Mouse (Mus musculus) frontal cortex, postnatal 14 days (tissue): ENCODE results near the gene Rpp25l.
A peak's percentile ranks its signal among the peaks of the same experiment; 100 is the strongest.
"Not testable (repeated sequence)": the region's sequence is repeated elsewhere in the genome, so short reads cannot be mapped to it uniquely, and the experiment has no call there.

Experiments used
- DNase-seq, 2 experiments: peaks; one replicate each; pipeline ENCODE4 v3.0.0; 2022; ENCODE audit warnings: low spot score in 2 of 2

The Rpp25l gene

DNA sequence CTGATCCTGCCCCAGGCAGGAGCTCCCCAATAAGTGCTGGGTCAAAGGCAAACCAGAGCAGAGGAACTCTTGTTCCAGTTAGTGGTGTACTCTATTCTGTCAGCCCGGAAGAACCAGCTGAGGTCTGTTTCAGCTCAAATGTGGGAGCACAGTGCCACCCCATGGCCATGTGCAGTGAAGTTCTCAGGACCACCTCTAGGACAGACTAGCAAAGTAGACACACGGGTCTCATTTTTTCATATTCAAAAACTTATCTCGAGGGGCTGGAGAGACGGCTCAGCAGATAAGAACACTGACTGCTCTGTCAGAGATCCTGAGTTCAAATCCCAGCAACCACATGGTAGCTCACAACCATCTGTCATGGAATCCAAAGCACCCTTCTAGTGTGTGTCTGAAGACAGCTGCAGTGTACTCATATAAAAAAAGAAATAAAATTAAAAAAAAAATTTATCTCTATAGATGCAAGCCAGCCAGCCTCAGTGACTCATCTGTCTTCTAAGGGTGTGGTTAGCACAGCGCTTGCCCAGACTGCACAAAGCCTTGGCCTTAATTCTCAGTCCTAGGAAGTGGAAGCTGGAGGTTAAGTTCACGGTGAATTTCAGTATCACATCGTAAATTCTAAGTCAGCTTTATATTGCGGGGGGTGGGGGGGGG lies 24.4 kb upstream of the Rpp25l start:
- peak; percentile 64 to 73 for DNase-seq

DNA sequence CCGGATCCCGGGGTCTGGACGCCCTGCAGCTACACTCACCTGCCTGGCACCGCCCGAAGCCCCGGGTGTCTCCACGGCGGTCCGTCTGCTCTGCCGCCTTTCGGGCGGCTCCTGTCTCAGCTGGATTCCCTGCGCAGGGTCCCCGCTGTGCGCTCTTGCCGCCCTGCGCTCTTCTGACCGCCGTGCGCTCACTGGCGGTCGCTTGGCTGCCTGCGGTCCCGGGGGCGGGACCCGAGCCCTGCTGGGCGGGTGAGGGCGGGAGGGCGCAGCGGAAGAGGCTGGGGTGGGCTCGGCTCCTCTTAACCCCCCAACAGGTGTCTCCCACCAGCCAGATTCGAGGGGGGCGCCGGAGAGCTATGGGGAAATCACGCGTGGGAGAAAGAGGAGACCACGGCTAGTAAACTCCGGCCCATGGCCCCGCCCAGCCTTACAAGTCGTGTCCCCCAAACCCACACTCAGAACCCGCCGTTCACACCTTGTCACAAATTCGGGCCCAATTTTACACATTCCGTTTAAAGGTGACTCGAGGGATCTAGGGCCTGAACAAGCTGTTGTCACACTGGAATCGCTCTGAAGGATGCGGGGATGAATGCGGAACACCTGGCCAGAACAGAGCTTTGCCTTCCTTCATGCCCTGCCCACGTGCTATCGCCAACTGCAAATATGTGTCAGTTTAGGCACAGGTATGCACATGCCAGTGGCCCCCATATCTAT lies 17.9 kb upstream of the Rpp25l start, which contains the start of gene Arid3c:
Arid3c (minus strand) TSS at position 91 of the 714 bp plus-strand sequence.
- no peak for DNase-seq

DNA sequence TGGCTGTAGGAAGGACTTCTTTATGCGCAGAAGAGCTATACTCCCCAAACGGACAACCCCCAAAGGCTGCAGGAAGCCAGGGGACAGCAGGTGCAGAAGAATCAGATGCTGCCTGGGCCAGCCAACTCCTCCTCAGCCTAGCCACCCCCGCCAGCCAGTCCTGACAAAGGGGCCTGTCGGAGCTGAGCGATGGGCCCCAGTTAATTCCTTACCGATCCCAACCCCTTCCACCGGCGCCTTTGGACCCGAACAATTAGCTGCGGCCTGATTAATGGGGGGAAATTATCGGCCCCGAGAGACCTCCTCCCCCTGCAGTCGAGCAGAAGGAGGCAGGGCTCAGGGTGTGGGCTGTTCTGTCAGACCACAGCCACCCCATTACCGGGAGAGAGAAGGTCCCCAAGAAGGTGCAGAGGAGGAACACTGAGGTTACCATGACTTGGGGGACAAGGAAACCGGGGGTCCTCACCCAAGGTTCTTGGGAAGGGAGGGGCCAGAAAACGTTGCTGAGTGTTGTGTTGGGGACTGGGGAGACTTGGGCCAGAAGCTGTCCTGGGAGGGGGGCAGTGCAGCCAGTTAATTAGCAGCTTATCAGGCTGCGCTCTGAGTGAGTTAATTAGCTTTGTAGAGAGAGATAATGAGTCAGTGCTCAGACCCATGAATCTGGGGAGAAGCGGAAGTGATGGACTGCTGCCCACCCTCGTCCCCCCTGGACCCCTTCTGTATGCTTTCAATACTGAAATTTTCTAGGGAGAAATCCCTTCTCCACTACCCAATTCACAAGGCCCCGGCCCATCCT lies 13.7 kb upstream of the Rpp25l start:
- DNase-seq: no peak

DNA sequence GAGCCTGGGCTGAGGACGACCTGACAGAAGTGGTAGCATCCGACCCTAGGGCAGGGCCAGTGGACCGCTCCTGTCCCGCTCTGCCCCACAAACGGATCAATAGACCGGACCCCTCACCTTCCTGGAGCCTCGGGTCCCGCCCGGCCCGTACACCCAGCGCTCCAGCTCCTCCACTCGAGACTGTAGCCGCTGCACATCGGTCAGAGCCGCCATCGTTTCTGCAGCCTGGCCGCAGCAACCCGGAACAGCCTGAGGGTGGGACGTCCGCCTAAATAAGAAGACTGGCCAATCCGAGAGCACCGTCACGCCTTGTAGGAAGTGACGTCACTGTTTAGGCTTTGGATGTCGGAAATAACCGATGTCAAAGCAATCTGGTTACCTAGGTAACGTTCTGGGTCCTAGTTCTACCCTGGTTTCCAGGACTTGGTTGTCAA lies 9.6 kb upstream of the Rpp25l start, which contains the start of gene Dctn3:
Dctn3 (minus strand) TSS at position 253 of the 434 bp plus-strand sequence.
- peak; percentile 84 to 91 for DNase-seq

DNA sequence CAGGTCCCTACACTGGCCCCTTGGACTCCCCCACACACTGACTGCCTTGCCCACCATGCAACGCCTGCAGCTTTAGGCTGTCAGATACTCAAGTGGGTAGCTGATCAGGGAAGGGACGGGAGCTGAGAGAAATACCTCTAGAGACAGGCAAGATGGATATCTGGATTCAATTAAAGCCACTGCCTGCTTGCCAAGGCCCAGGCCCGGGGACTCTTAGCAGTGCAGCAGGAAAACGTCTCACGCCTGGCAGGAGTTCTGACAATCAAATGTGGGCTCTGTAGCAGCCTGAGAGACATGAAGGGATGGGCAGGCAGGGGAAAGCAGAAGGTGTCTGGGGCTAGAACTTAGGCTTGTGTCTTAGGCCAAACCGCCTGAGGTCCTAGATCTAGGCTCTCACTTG lies 3.5 kb upstream of the Rpp25l start:
- no peak for DNase-seq

DNA sequence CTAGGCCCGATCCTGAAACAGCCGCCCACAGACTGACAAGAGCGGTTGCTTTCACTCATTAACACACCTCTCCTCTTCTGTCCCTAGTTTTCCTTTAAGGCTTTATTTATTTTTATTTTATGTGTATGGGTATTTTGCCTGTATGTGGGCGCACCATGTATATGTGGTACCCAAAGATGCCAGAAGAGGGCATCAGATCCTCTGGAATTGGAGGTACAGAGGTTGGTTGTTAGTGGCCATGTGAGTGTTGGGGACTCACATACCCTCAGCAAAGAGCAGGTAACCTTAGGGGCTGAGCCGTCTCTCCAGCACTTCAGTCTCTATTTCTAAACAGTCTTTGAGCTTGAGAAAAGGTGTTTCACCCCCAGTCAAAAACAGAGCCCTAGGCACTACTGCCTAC lies 2.3 kb upstream of the Rpp25l start:
- no peak for DNase-seq

DNA sequence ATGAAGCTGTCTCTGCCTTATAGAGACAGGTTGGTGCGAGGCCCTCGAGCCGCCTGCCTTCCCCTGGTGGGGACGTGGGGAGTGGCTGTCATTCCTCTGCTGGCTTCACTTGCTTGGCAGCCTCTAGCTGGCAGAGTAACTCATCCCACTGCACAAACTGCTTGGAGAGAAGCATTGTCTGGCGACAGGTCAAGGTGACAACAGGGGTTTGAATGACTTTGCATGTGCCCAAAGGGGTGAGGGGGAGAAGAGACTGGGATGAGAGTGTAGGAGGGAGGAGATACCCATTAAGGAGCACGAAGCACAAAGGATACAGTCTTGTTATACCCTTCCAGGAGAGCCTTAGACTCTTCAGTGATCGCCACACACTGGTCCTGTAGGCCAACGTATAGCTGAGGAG lies 1.7 kb upstream of the Rpp25l start:
- no peak for DNase-seq

DNA sequence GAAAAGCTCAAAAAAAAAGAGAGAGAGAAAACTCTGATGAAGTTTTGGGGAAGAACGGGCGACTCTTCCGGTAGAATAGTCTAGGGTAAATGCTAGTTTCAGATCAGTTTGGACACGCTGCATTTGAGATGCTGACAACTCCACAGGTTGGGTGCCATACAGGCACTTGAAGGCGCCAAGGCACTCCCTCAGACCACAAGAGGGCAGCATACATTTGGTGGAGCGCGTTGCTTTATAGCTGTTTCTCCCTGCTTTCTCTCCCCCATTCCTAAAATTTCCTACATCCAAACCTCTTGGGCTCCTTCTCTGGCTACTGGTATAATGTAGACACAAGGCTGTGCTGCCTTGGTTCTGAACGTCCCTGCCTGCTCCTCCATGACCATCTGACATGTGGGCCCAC lies 942 bp upstream of the Rpp25l start:
- DNase-seq: peak; percentile 59 to 65

DNA sequence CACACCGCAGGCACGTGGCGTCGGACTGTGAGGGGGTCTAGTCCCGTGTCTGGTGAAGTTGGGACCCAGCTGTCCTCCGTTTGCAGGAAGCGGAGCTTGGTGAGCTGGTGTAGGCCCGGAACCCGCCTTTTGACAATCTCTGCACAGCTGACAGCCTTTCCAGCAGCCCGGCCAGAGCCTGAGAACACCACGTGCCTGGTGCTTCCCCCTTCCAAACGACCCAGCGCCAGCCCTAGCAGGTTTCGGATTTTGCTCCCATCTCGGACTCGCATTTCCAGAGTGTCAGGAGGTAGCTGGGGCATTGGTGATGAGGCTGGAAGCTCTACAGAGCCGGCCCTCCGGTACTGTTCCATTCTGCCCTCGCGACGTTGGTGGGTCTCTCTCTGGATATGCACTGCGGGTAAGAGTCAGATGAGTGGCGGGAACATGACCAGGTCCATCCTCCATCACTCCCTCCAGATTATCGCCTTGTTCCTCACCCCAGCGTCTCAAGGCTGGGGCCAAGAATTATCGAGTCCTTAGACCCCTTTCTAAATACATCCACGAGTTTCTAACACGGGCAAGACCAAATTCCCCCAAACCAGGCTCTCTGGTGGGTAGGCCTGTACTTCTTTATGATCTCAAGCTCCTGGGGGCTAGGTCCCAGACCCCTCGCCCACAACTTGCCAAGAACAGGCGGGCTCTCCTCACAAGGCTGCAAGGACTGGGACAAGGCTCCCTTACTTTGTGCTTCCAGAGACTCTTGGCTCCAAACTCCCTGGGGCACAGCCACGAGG lies 725 bp downstream of the Rpp25l start:
- no peak for DNase-seq

DNA sequence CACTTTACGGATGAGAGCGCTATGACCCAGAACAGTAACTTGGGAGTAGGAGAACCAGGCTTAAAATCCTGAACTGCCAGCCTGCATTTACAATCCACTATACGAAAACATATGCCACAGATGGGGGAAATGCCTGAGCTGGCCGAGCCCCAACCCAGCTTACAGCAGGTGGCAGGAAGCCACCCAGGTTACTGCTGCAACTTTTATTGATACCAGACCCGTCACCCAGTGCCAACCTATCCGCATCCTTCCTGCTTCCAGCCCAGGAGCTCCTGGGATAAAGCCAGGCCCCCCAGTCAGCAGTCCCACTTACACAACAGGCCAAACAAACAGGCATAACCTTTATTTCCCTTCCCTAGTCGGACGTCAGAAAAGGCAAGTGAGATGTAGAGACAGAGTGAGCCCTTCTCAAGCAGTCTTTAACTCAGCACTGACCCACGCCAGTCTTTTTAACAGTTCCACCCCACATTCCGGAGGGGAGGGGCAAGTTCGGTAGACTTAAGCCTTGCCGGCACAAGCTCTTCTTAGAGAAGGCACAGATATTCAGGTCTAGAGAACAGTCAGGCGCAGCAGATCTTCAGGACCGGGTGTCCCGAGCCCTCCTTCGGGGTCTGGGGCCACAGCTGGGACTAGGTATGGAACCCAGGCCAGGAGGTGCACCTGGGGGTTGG lies 1.5 kb downstream of the Rpp25l start:
- no peak for DNase-seq

DNA sequence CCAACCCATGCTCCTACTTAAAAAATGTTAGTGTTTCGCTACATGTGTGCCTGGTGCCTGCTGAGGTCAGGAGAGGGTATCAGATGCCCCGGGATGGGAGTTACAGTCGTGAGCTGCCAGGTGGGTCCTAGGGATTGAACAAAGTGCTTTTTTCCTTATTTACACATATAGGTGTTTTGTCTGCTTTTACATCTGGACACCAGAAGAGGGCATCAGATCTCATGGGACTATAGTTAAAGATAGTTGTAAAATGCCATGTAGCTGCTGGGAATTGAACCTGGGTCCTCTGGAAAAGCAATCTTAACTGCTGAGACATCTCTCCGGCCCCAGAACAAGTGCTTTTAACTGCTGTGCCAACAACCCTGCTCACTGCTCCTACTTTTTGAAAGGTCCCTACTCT lies 3.1 kb downstream of the Rpp25l start:
- no peak for DNase-seq

DNA sequence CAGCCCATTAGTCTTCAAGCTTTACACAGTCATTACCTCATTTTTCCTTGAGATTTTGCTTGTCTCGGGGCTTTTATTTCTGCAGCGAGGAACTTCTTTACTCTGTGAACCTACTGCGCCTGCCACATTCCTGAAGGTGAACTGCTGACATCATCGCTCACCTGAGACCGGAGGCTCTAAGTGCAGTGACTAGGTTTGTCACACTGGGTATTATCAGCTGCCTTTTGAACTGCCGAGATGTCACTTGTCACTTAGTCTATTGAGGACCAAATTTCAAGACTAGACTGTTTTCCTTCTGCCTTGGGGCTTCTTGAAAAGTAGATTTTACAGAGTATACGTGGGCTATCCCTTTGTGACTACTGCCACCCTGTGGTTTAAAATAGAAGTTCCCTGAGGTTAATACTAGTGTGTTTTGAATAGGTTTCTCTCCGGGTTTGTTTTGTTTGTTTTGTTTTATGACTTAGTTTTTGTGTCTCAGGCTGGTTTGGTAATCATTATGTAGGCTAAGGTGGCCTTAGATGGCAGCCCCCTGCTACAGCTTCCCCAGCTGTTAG lies 5.1 kb downstream of the Rpp25l start:
- no peak for DNase-seq

DNA sequence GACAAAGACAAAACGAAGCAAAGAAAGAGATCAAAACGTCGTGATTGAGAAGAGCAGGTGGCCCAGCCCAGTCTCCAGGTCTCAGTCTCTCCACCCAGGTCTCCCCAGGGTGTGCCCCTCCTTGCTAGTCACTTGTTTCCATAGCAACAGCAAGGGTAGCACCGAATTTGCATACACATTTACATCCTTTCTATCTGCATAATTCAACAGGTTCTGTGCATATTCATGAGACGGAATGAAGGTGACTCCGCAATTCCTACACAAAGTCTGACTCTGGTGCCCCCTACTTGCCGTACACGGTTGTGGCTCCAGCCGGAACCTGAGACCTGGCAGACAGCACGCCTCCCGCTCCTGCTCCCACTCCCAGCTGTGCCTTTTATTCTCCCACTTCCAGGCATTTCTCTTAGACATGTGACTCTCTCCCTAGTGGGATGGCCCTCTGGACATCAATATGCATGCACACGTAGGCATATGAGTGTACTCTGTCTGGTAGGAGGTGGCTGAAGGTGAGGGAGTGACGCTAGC lies 6.3 kb downstream of the Rpp25l start:
- DNase-seq: peak; percentile 67 to 74

DNA sequence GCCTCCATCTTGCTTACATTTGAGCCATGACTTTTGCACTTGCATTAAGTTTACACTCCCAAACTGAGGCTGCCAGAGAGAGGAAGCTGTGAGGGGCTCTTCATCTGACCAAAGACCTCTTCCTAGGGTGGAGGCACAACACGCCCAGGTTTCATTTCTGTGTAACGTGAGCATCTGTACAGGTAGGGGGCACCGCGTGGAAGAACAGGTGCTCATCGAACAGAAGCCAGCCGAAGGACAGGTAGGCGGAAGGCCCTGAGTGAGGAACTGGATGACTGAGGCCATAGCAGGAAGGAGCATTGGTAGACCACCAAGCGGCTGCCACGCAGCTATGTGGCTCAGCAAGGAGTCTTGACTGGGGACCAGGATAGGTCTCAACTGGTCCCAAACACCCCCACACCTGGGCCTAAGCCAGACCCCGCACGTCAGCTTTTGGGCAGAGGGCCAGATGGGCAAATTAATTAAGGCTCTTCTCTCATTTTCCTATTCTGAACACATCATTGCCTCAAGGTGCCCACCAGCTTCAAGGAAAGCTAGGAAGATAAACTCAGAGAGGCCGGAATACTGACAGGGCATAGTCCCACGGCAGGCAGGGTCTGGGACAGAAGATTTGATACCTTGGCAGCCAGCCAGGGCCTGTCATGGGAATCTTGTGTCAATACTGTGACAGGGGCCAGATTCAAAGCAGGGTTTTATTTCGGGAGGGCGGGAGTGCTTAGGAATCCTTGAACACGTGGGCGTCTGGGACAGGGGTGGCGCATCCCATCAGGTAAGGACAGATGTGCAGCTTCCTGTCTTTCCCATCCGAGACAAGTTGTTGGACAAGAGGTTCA lies 7.2 kb downstream of the Rpp25l start:
- no peak for DNase-seq

DNA sequence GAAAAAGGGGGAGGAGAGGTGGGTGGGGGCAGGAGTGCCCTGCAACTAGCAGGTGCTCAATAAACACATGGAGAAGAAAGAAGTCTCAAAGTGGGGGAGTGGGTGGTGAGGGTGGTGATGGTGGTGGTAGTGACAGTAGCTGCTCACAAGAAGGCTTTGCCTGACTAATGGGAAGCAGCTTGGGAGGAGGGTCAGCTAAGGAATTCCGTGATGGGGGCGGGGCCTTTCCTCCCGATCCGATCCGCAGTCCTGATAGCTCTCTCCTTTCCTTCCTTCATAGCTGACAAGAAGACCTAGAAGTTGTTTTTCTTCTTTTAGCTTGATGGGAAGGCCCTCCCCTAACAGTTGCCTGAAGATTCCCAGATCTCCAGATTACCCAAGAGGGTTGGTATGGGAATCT lies 8.7 kb downstream of the Rpp25l start:
- DNase-seq: no peak

DNA sequence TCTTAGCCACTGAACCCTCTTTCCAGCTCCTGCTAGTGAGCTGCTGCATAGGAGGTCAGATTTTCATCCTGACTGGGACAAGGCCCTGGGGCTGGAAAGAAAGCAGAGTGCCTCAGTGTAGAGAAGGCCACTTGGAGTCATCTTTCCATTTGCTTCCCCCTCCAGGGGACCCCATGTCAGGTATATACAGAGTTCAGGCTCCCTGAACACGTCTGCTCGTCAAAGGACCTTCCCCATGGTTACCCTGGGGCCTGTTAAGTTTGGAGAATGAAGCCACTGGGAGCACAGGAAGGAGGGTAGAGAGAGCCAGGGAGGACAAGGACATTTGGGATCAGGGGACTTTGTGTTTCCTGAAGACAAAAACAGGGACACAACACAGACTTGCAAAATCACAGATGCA lies 11.1 kb downstream of the Rpp25l start:
- not testable (repeated sequence) for DNase-seq

DNA sequence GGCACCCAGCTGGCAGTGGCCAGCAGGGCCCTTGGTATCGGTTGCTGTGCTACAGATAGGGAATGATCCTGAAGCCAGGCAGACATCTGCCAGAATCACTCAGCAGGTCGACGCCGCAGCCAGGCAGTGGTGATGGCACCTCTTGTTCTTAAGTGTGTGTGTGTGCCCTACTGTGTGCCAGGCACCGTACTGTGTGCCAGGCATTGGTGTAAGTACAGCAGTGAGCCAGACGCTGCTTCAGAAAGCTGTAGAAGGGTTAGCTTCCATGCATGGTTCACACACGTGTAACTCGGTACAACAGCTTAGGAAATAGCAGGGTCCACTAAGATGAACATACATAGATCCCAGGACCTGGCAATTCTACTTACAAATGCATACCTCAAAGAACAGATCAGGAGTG lies 13.1 kb downstream of the Rpp25l start:
- not testable (repeated sequence) for DNase-seq

DNA sequence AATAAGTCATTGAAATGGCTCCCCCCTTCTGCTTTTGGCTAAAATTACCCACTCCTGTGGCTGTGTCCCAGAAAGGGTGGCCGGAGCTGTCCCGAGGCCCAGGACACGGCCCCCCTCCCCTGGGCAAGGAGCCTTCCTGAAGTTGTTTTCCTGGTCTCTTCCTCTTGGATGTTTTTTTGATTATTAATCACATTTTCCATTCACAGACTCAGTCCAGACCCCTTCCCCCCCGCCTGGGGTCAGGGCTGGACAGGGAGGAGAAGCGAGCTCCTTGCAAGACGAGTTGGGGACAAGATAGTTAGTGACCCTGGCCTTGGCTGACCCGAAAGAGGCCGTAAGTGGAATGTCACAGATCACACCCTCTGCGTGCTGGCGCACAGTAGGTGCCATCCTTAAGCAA lies 13.6 kb downstream of the Rpp25l start, which contains the start of gene Il11ra1:
Il11ra1 (plus strand) TSS at position 207 of the 400 bp plus-strand sequence.
- DNase-seq: not testable (repeated sequence)

DNA sequence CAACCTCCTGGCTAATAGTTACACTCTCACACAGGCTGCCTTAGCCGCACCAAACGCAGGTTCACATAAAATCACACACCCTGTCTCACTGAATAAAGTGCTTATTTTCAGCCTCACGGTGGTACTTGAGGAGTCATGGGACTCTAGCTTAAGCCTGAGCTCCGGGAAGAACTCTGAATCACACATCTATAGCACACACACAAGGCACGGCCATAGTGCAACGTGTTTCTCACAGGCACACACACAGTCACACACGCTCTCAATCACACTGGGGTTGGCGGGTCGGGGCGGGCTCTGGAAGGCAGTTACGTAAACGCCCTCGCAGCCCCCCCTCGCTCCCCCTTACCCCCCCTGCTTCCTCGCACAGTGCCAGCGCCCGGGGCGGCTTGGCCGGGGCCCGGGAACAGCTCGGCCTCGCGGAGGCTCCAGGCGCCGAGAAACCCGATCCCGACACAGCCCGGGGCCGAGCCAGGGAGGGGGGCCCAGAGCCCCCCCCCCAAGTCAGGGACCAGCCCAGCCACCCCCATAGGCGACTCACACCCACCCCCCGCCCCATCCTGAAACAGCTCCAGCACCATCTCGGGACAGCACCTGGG lies 14.8 kb downstream of the Rpp25l start:
- DNase-seq: not testable (repeated sequence)
